Mouse (Mus musculus) bone marrow macrophage, adult 2 months (primary cell): ENCODE measurements around the gene Srp68.

Experiments used
- CTCF ChIP-seq: IDR thresholded peaks from 2 replicates; pipeline ENCODE4 v1.5.1; 2012; ENCODE audit warnings: low read depth, mild to moderate bottlenecking, low read length, moderate library complexity
- POLR2A ChIP-seq: IDR thresholded peaks from 2 replicates; pipeline ENCODE4 v1.6.1; 2012; ENCODE audit warnings: mild to moderate bottlenecking, low read depth, low read length, borderline replicate concordance

- TF ChIP-seq POLR2A, result no peak
- no peak for TF ChIP-seq CTCF
Measured at GRCm38 (mm10) chr11:116250898-116251297, 23.1 kb downstream of the Srp68 start.
